Mouse (Mus musculus) CH12.LX (cell line): ENCODE measurements around the gene Gpr152.

Experiments used
- BHLHE40 ChIP-seq: IDR thresholded peaks from 2 replicates; pipeline ENCODE4 v1.6.1; 2011; ENCODE audit warnings: mild to moderate bottlenecking, low read depth, low read length, improper control_type of control experiment
- CTCF ChIP-seq, 2 experiments: IDR thresholded peaks in 1 of 2; conservative IDR thresholded peaks in 1 of 2; 2 replicates each; pipeline ENCODE4 v1.5.1; 2011 to 2012; ENCODE audit warnings: low read depth in 2 of 2, low read length in 2 of 2, improper control_type of control experiment in 1 of 2, inconsistent platforms in 1 of 2, mild to moderate bottlenecking in 1 of 2, moderate library complexity in 1 of 2
- HCFC1 ChIP-seq: IDR thresholded peaks from 2 replicates; pipeline ENCODE4 v1.6.1; 2012; ENCODE audit warnings: low read depth, mild to moderate bottlenecking, inconsistent platforms, low read length, improper control_type of control experiment
- MAX ChIP-seq: IDR thresholded peaks from 2 replicates; pipeline ENCODE4 v1.6.1; 2011; ENCODE audit warnings: low read length, improper control_type of control experiment
- MAZ ChIP-seq: IDR thresholded peaks from 2 replicates; pipeline ENCODE4 v1.6.1; 2012; ENCODE audit warnings: low read depth, mild to moderate bottlenecking, inconsistent platforms, low read length, improper control_type of control experiment, moderate library complexity
- NRF1 ChIP-seq: IDR thresholded peaks from 2 replicates; pipeline ENCODE4 v1.6.1; 2014; ENCODE audit warnings: low read depth, mild to moderate bottlenecking, inconsistent platforms, low read length, improper control_type of control experiment, moderate library complexity
- POLR2A ChIP-seq: IDR thresholded peaks from 2 replicates; pipeline ENCODE4 v1.6.1; 2011; ENCODE audit warnings: low read depth, mild to moderate bottlenecking, improper control_type of control experiment, low read length
- SIN3A ChIP-seq: IDR thresholded peaks from 2 replicates; pipeline ENCODE4 v1.6.1; 2012; ENCODE audit warnings: low read length, improper control_type of control experiment, inconsistent platforms
- USF1 ChIP-seq: IDR thresholded peaks from 2 replicates; pipeline ENCODE4 v1.6.1; 2014; ENCODE audit warnings: low read depth, mild to moderate bottlenecking, inconsistent platforms, low read length, improper control_type of control experiment
- ZKSCAN1 ChIP-seq: IDR thresholded peaks from 2 replicates; pipeline ENCODE4 v1.6.1; 2012; ENCODE audit warnings: low read depth, inconsistent platforms, low read length, improper control_type of control experiment, borderline replicate concordance

- TF ChIP-seq SIN3A (no peak; the same call in 1 of the 2 replicates), USF1 (no peak), MAX (peak; percentile 81), HCFC1 (no peak), CTCF (conservative IDR thresholded peaks at IDR 0.05 in 1 of 2, IDR thresholded peaks at IDR 0.05 in 1 of 2; ENCODE audit: low read depth in 2 of 2, low read length in 2 of 2) (peak in 1 of 2 experiments; percentile 8; a peak in 1 of 4 replicates), ZKSCAN1 (no peak), NRF1 (no peak), BHLHE40 (peak; percentile 69), POLR2A (0 out of 2 replicates have a peak, but pooled peaks have one; percentile 29), MAZ (no peak)
Measured at GRCm38 (mm10) chr19:4144550-4145498, 5.2 kb downstream of the Gpr152 start.
